Mouse (Mus musculus) T-helper 17 cell (primary cell): ENCODE measurements around the gene Odr4.

ENCODE experiments used
- in situ Hi-C, 2 experiments: fragments of 300-600 bp; cut with MboI, MseI; formaldehyde crosslinking; loops; 1 replicate in 1 of 2; 2 replicates in 1 of 2; pipeline ENCODE4 v1.15.1; 2025; ENCODE audit warnings: high pct_unique_total_duplicates in 2 of 2

The Odr4 gene

GRCm38 (mm10) chr1:150319205-150319604, 73.7 kb downstream of the Odr4 start, which contains the start of gene Pdc:
TSS of gene Pdc (plus strand) at chr1:150319417.
- in situ Hi-C loops = no loop called here
